In genomic region chr16:33059471-33059870, GRCm38 (mm10) we compare ENCODE assay signal across 22 mouse cellular contexts. TPM values are rescaled to one million over a fixed set of nuclear protein-coding genes. Genes with fewer than 3 reads are reported as not detected.
DNase-seq lines count a peak whose midpoint lies in the region; ATAC-seq and TF ChIP-seq lines count a peak whose summit lies in the region.
"Had no signal": no experiment of that assay in that cellular context is flagged by ENCODE, and none has a peak within 500 bp of the region (broad histone marks: within the 10 kb centered on the region; RNA-seq: fewer than 3 reads in every experiment).

No protein-coding gene starts in this region.

- no peak for DNase-seq in gastrocnemius, adult 2 months
- DNase-seq in gastrocnemius, postnatal 25 days: no peak
- peak; percentile 91 for DNase-seq in liver, adult 2 months (ENCODE audit: extremely low read depth, low read depth, low spot score)
- DNase-seq in liver: no peak
- no peak for DNase-seq in layer of hippocampus, adult 2 months (ENCODE audit: low spot score in 2 of 2)
- DNase-seq: adrenal gland, postnatal 10 days; cerebellum, adult 9-10 months; heart, postnatal 36 days; kidney, postnatal 25 days; right cerebral cortex, postnatal 14 days; thymus, adult 18-20 months; thymus, postnatal 4 days had no signal

- intact Hi-C loops in gastrocnemius, adult 2 months (cut with DNase I): loop anchor here (5.0 kb wide), 2 partner anchors 123 to 193 kb away; partner anchors contain the start of gene Snx4

- peaks cover 16% of the 10 kb centered on the region for H3K36me3 ChIP-seq in liver, adult 2 months (ENCODE audit: control insufficient read depth, insufficient read depth, low read length)
- H3K36me3 ChIP-seq in small intestine, adult 2 months (ENCODE audit: control insufficient read depth, insufficient read depth, low read length): peaks cover 10% of the 10 kb centered on the region

- H3K27me3 ChIP-seq in liver, adult 2 months (ENCODE audit: control insufficient read depth, insufficient read depth, low read length): no peaks in the 10 kb centered on the region
- H3K27me3 ChIP-seq in small intestine, adult 2 months (ENCODE audit: control insufficient read depth, insufficient read depth, low read length): no peaks in the 10 kb centered on the region
- H3K27me3 ChIP-seq: limb, embryonic 15.5 days; midbrain, embryonic 13.5 days; stomach, embryonic 15.5 days had no signal

- no peak overlapping the region for H3K27ac ChIP-seq in gastrocnemius, adult 2 months
- H3K27ac ChIP-seq in liver, adult 2 months (replicated peaks; ENCODE audit: insufficient read depth, low read depth, low read length): peak overlapping the region; percentile 82
- H3K27ac ChIP-seq in embryonic fibroblast, embryonic 13.5 days (ENCODE audit: insufficient read depth, low read length): no peak overlapping the region
- H3K27ac ChIP-seq in small intestine, adult 2 months (ENCODE audit: insufficient read depth, low read depth, low read length): peak overlapping the region; percentile 31; the same call in 1 of the 2 replicates
- no peak overlapping the region for H3K27ac ChIP-seq in layer of hippocampus, adult 2 months
- H3K27ac ChIP-seq: hindbrain, embryonic 14.5 days; limb, embryonic 15.5 days; midbrain, embryonic 13.5 days; stomach, embryonic 15.5 days had no signal

- ATAC-seq in erythroblast, adult 5-6 weeks (replicated peaks; ENCODE audit: low FRiP score, poor library complexity, severe bottlenecking): no peak
- ATAC-seq: CD4-positive, CD25-positive, alpha-beta regulatory T cell, adult 4 months; forebrain, embryonic 16.5 days; midbrain, embryonic 13.5 days had no signal

- WGBS in liver, adult 2 months: 16% methylated on average over 1 of the region's 1 CpGs
- 44% methylated on average over 1 of the region's 1 CpGs for WGBS in small intestine, adult 2 months

- no peak for TF ChIP-seq POLR2A in liver, adult 2 months (IDR thresholded peaks at IDR 0.05; ENCODE audit: extremely low read depth, insufficient read depth, low read length)
- TF ChIP-seq POLR2A in embryonic fibroblast, embryonic 13.5 days (IDR thresholded peaks at IDR 0.05; ENCODE audit: low read depth, low read length): no peak
- no peak for TF ChIP-seq POLR2A in small intestine, adult 2 months (IDR thresholded peaks at IDR 0.05; ENCODE audit: low read depth, low read length)

- peaks cover 28% of the 10 kb centered on the region for H3K4me1 ChIP-seq in liver, adult 2 months (ENCODE audit: control insufficient read depth, insufficient read depth, low read length)
- H3K4me1 ChIP-seq in embryonic fibroblast, embryonic 13.5 days (ENCODE audit: control insufficient read depth, insufficient read depth, low read length): peaks cover 9% of the 10 kb centered on the region
- peaks cover 17% of the 10 kb centered on the region; the same call in 1 of the 2 replicates for H3K4me1 ChIP-seq in small intestine, adult 2 months (ENCODE audit: control insufficient read depth, insufficient read depth, insufficient read length, low read length)

- H3K79me2 ChIP-seq in liver, adult 2 months (ENCODE audit: control insufficient read depth, insufficient read depth, low read length): peaks cover 3% of the 10 kb centered on the region; the same call in 1 of the 2 replicates

- H3K4me3 ChIP-seq in gastrocnemius, adult 2 months: 0 out of 2 replicates have a peak overlapping the region, but pooled peaks have one; percentile 2
- no peak overlapping the region for H3K4me3 ChIP-seq in liver, adult 2 months (ENCODE audit: insufficient read depth, low read depth, low read length)
- H3K4me3 ChIP-seq in embryonic fibroblast, embryonic 13.5 days (ENCODE audit: insufficient read depth, low read length): 0 out of 2 replicates have a peak overlapping the region, but pooled peaks have one; percentile 7
- H3K4me3 ChIP-seq in small intestine, adult 2 months (ENCODE audit: low read depth, low read length): no peak overlapping the region
- H3K4me3 ChIP-seq in layer of hippocampus, adult 2 months: no peak overlapping the region
- H3K4me3 ChIP-seq: limb, embryonic 15.5 days; midbrain, embryonic 13.5 days; myocyte; stomach, embryonic 15.5 days had no signal

- no peak for TF ChIP-seq CTCF in gastrocnemius, adult 2 months (IDR thresholded peaks at IDR 0.05)
- TF ChIP-seq CTCF in liver, adult 2 months (IDR thresholded peaks at IDR 0.05; ENCODE audit: low read depth, low read length): no peak
- no peak for TF ChIP-seq CTCF in embryonic fibroblast, embryonic 13.5 days (IDR thresholded peaks at IDR 0.05; ENCODE audit: borderline replicate concordance, insufficient read depth, low read length)
- no peak for TF ChIP-seq CTCF in small intestine, adult 2 months (IDR thresholded peaks at IDR 0.05; ENCODE audit: extremely low read depth, insufficient read length, insufficient replicate concordance, low read depth, low read length)
- no peak for TF ChIP-seq CTCF in layer of hippocampus, adult 2 months (conservative IDR thresholded peaks at IDR 0.05)

- H3K9ac ChIP-seq in liver, adult 2 months (ENCODE audit: low read depth, low read length): peak overlapping the region; percentile 59; the same call in 1 of the 2 replicates
- H3K9ac ChIP-seq: hindbrain, embryonic 14.5 days; limb, embryonic 15.5 days; midbrain, embryonic 13.5 days; stomach, embryonic 15.5 days had no signal

RNA-seq across cellular contexts. Expression of gene Lmln, which starts 2.9 kb away (rescaled TPM):
- 1 to 10 TPM; 2.1 to 2.8 TPM for total RNA-seq in gastrocnemius, adult 2 months (2021)
- 1 to 10 TPM; 1.8 to 2.6 TPM for total RNA-seq in gastrocnemius, postnatal 25 days (2021)
- total RNA-seq in liver, adult 2 months (2014; rRNA removed): 1.4 and 1.8 TPM in 2 replicates
- polyA plus RNA-seq in liver, adult 2 months (2012; rRNA removed): 0.78 and 0.81 TPM in 2 replicates
- polyA plus RNA-seq in embryonic fibroblast, embryonic 13.5 days (2011; ENCODE audit: insufficient read length, low read depth, missing spikeins): 1.9 and 2.4 TPM in 2 replicates
- 1.1 and 1.7 TPM in 2 replicates for polyA plus RNA-seq in small intestine, adult 2 months (2012; rRNA removed)
- total RNA-seq in layer of hippocampus, adult 2 months (2021): 10 to 100 TPM; 11.5 to 16.8 TPM
- total RNA-seq in erythroblast, adult 5-6 weeks (2015; ENCODE audit: low replicate concordance): 0.19 and 5.0 TPM in 2 replicates
- total RNA-seq in erythroblast, adult 5-6 weeks (2017; ENCODE audit: low replicate concordance): 1.6 and 2.1 TPM in 2 replicates

RNA-seq across cellular contexts. Expression of gene Rpl35a, which starts 3.2 kb away (rescaled TPM):
- total RNA-seq in gastrocnemius, adult 2 months (2021): 100 to 1,000 TPM; 217 to 291 TPM
- 100 to 1,000 TPM; 203 to 249 TPM for total RNA-seq in gastrocnemius, postnatal 25 days (2021)
- total RNA-seq in liver, adult 2 months (2014; rRNA removed): 661 and 805 TPM in 2 replicates
- polyA plus RNA-seq in liver, adult 2 months (2012; rRNA removed): 111 and 115 TPM in 2 replicates
- polyA plus RNA-seq in embryonic fibroblast, embryonic 13.5 days (2011; ENCODE audit: insufficient read length, low read depth, missing spikeins): 1,034 and 1,147 TPM in 2 replicates
- polyA plus RNA-seq in small intestine, adult 2 months (2012; rRNA removed): 51.6 and 67.4 TPM in 2 replicates
- 100 to 1,000 TPM; 323 to 325 TPM for total RNA-seq in layer of hippocampus, adult 2 months (2021)
- 575 and 588 TPM in 2 replicates for total RNA-seq in erythroblast, adult 5-6 weeks (2015; ENCODE audit: low replicate concordance)
- total RNA-seq in erythroblast, adult 5-6 weeks (2017; ENCODE audit: low replicate concordance): 282 and 445 TPM in 2 replicates

RNA-seq across cellular contexts. Expression of gene Iqcg, which starts 3.5 kb away (rescaled TPM):
- total RNA-seq in gastrocnemius, adult 2 months (2021): 1 to 10 TPM; 2.0 to 3.0 TPM
- 1 to 10 TPM; 2.7 to 3.7 TPM for total RNA-seq in gastrocnemius, postnatal 25 days (2021)
- total RNA-seq in liver, adult 2 months (2014; rRNA removed): 0.54 and 1.0 TPM in 2 replicates
- polyA plus RNA-seq in liver, adult 2 months (2012; rRNA removed): 0.55 TPM in 2 replicates
- 1.4 and 2.1 TPM in 2 replicates for polyA plus RNA-seq in embryonic fibroblast, embryonic 13.5 days (2011; ENCODE audit: insufficient read length, low read depth, missing spikeins)
- polyA plus RNA-seq in small intestine, adult 2 months (2012; rRNA removed): 0.14 and 0.18 TPM in 2 replicates
- 1 to 10 TPM; 4.8 to 5.4 TPM for total RNA-seq in layer of hippocampus, adult 2 months (2021)
- total RNA-seq in erythroblast, adult 5-6 weeks (2015; ENCODE audit: low replicate concordance): not detected in 2 replicates
- total RNA-seq in erythroblast, adult 5-6 weeks (2017; ENCODE audit: low replicate concordance): not detected in 2 replicates

Comparison
In these comparisons a context has a peak if more than half of its experiments do, and no peak if none do; other contexts are left out.
1. H3K27ac ChIP-seq: peak in liver, adult 2 months (single experiment) and small intestine, adult 2 months (single experiment); none in gastrocnemius, adult 2 months (single experiment), embryonic fibroblast, embryonic 13.5 days (single experiment) and layer of hippocampus, adult 2 months (single experiment).
2. H3K4me3 ChIP-seq: peak in gastrocnemius, adult 2 months (single experiment) and embryonic fibroblast, embryonic 13.5 days (single experiment); none in liver, adult 2 months (single experiment), small intestine, adult 2 months (single experiment) and layer of hippocampus, adult 2 months (single experiment).